Mouse (Mus musculus) MN1 (cell line): ENCODE results near the gene Mrpl16.

Experiments used
- DNase-seq: peaks from one replicate; pipeline ENCODE4 v3.0.0-alpha.2; 2016; ENCODE audit warnings: low spot score

The Mrpl16 gene

GRCm38 (mm10) chr19:11770205-11770892, at the start of gene Mrpl16:
Gene Mrpl16 (plus strand): TSS chr19:11770391.
- peak; percentile 91 for DNase-seq

GRCm38 (mm10) chr19:11723870-11724269, 46.3 kb upstream of the Mrpl16 start:
- DNase-seq: no peak

GRCm38 (mm10) chr19:11724275-11724674, 45.9 kb upstream of the Mrpl16 start:
- DNase-seq: no peak

- no peak for DNase-seq
These were observed 44.3 kb upstream of the Mrpl16 start for GRCm38 (mm10) chr19:11725915-11726314.

- DNase-seq: no peak
These were observed 42.9 kb upstream of the Mrpl16 start for GRCm38 (mm10) chr19:11727304-11727703.

- DNase-seq: no peak
These were observed 39.9 kb upstream of the Mrpl16 start for GRCm38 (mm10) chr19:11730278-11730677.

GRCm38 (mm10) chr19:11736455-11736854, 33.7 kb upstream of the Mrpl16 start:
- DNase-seq: no peak

- no peak for DNase-seq
These were observed 24.5 kb upstream of the Mrpl16 start for GRCm38 (mm10) chr19:11745680-11746079.

- no peak for DNase-seq
These were observed 22.9 kb upstream of the Mrpl16 start, which contains the start of gene Gif for GRCm38 (mm10) chr19:11747298-11747697. Gene Gif (plus strand): TSS chr19:11747554.

- DNase-seq: no peak
These were observed 5.1 kb upstream of the Mrpl16 start for GRCm38 (mm10) chr19:11765059-11765458.

- no peak for DNase-seq
These were observed 3.8 kb upstream of the Mrpl16 start for GRCm38 (mm10) chr19:11766413-11766812.

GRCm38 (mm10) chr19:11768163-11768562, 2.0 kb upstream of the Mrpl16 start:
- peak; percentile 41 for DNase-seq

- DNase-seq: no peak
These were observed 802 bp upstream of the Mrpl16 start for GRCm38 (mm10) chr19:11769257-11769920.

- DNase-seq: peak; percentile 33
These were observed 7.1 kb downstream of the Mrpl16 start for GRCm38 (mm10) chr19:11777191-11777865.

GRCm38 (mm10) chr19:11785409-11786154, 15.4 kb downstream of the Mrpl16 start:
- no peak for DNase-seq

GRCm38 (mm10) chr19:11787826-11788225, 17.6 kb downstream of the Mrpl16 start:
- no peak for DNase-seq

GRCm38 (mm10) chr19:11788876-11789275, 18.7 kb downstream of the Mrpl16 start:
- DNase-seq: no peak

GRCm38 (mm10) chr19:11791825-11792224, 21.6 kb downstream of the Mrpl16 start:
- DNase-seq: no peak

- DNase-seq: no peak
These were observed 23.7 kb downstream of the Mrpl16 start for GRCm38 (mm10) chr19:11793741-11794359.

GRCm38 (mm10) chr19:11794447-11794846, 24.3 kb downstream of the Mrpl16 start:
- no peak for DNase-seq

GRCm38 (mm10) chr19:11800531-11801315, 30.5 kb downstream of the Mrpl16 start:
- DNase-seq: peak; percentile 7
